Mouse (Mus musculus) kidney, embryonic 16.5 days (tissue): ENCODE results near the gene Nyap1. TPM values are rescaled to one million over a fixed set of nuclear protein-coding genes. Genes with fewer than 3 reads are reported as not detected.

ENCODE experiments used
- ATAC-seq: fragments of 200-750 bp; cut with Nextera tagmentation; 2 replicates; pipeline ENCODE4 v1.8.0; 2017; ENCODE audit warnings: moderate TSS enrichment; ENCODE audit not compliant: low FRiP score, low TSS enrichment
- H3K27ac ChIP-seq: fragments of 300-500 bp; sonication (generic); 2 replicates; pipeline ENCODE4 v1.5.1; 2014; ENCODE audit warnings: low read length
- H3K27me3 ChIP-seq: fragments of 300-500 bp; sonication (generic); 2 replicates; pipeline ENCODE4 v1.6.1; 2014; ENCODE audit warnings: low read length, control low read depth, mixed read lengths; ENCODE audit not compliant: insufficient read depth
- H3K36me3 ChIP-seq: fragments of 300-500 bp; sonication (generic); 2 replicates; pipeline ENCODE4 v1.6.1; 2014; ENCODE audit warnings: low read length, control low read depth, mixed read lengths; ENCODE audit not compliant: insufficient read depth
- H3K4me1 ChIP-seq: fragments of 300-500 bp; sonication (generic); 2 replicates; pipeline ENCODE4 v1.6.1; 2014; ENCODE audit warnings: low read length, control low read depth, mixed read lengths; ENCODE audit not compliant: insufficient read depth
- H3K4me2 ChIP-seq: fragments of 300-500 bp; sonication (generic); replicated peaks from 2 replicates; pipeline ENCODE4 v1.6.1; 2014; ENCODE audit warnings: low read depth, low read length
- H3K4me3 ChIP-seq: fragments of 300-500 bp; sonication (generic); 2 replicates; pipeline ENCODE4 v1.5.1; 2014; ENCODE audit warnings: mild to moderate bottlenecking, low read length
- H3K9ac ChIP-seq: fragments of 300-500 bp; sonication (generic); replicated peaks from 2 replicates; pipeline ENCODE4 v1.6.1; 2014; ENCODE audit warnings: low read length
- H3K9me3 ChIP-seq: fragments of 300-500 bp; sonication (generic); 2 replicates; pipeline ENCODE4 v1.6.1; 2016; ENCODE audit warnings: low read length, control low read depth
- WGBS: fragments of 180-500 bp; shearing (Covaris S2); extraction: QIAGEN DNeasy Blood & Tissue Kit; methylation state at CpG from one replicate; pipeline ENCODE4 v1.1.7; 2014; 5-methylcytosine and 5-hydroxymethylcytosine counted together
- polyA plus RNA-seq: library from polyadenylated mRNA; unstranded; fragments of >200 nt; fragmentation: Nextera tagmentation; extraction: Ambion mirVana; gene quantifications from 2 replicates; pipeline ENCODE4 v1.2.1, GENCODE M21; 2015

Nyap1 gene
- polyA plus RNA-seq, 1 experiment from 2014 or later: 2.1 TPM

GRCm38 (mm10) chr5:137684294-137685123, 56.9 kb downstream of the Nyap1 start, which contains the start of gene Agfg2:
Gene Agfg2 (minus strand): TSS chr5:137684726.
- under 1% methylated on average over 62 of the region's 62 CpGs for WGBS
- Histone ChIP-seq H3K9me3 (no peaks in the 10 kb centered on the region), H3K4me3 (peak within 1 kb of the TSS; percentile 79), H3K4me2 (peak within 1 kb of the TSS; percentile 91), H3K27me3 (no peaks in the 10 kb centered on the region), H3K36me3 (no peaks in the 10 kb centered on the region), H3K27ac (peak within 1 kb of the TSS; percentile 72), H3K4me1 (peaks cover 21% of the 10 kb centered on the region), H3K9ac (peak within 1 kb of the TSS; percentile 74)
- ATAC-seq: peak; percentile 99

- H3K27me3 ChIP-seq: no peaks in the 10 kb centered on the region
- H3K36me3 ChIP-seq: no peaks in the 10 kb centered on the region
- no peaks in the 10 kb centered on the region for H3K9me3 ChIP-seq
- 7% methylated on average over 28 of the region's 28 CpGs for WGBS
- H3K27ac ChIP-seq: peak overlapping the region; percentile 72
- H3K4me1 ChIP-seq: peaks cover 21% of the 10 kb centered on the region
- H3K9ac ChIP-seq: peak overlapping the region; percentile 74
- peak; percentile 9 for ATAC-seq
- peak overlapping the region; percentile 91 for H3K4me2 ChIP-seq
- H3K4me3 ChIP-seq: peak overlapping the region; percentile 79
Measured at GRCm38 (mm10) chr5:137683388-137684293, 57.8 kb downstream of the Nyap1 start.

- Histone ChIP-seq H3K9ac (no peak overlapping the region), H3K4me3 (peak overlapping the region; percentile 79; the same call in 1 of the 2 replicates), H3K27me3 (no peaks in the 10 kb centered on the region), H3K4me1 (peaks cover 21% of the 10 kb centered on the region), H3K4me2 (peak overlapping the region; percentile 91; the same call in 1 of the 2 replicates), H3K9me3 (no peaks in the 10 kb centered on the region), H3K27ac (no peak overlapping the region), H3K36me3 (no peaks in the 10 kb centered on the region)
- 78% methylated on average over 6 of the region's 6 CpGs for WGBS
- no peak for ATAC-seq
Measured at GRCm38 (mm10) chr5:137682526-137682925, 58.9 kb downstream of the Nyap1 start.

Other genes with a start within 250 kb of the Nyap1 start
- gene Pop7, start 239.1 kb downstream of the Nyap1 start, polyA plus RNA-seq: 51.2 and 53.0 TPM in 2 replicates
- 11.9 and 12.2 TPM in 2 replicates for gene Gigyf1, start 223.1 kb downstream of the Nyap1 start, polyA plus RNA-seq
- gene Epo, start 208.4 kb downstream of the Nyap1 start, polyA plus RNA-seq: 0.24 and 0.36 TPM in 2 replicates
- gene Gnb2, start 208.1 kb downstream of the Nyap1 start, polyA plus RNA-seq: 358 and 388 TPM in 2 replicates
- 0.40 and 0.96 TPM in 2 replicates for gene Actl6b, start 188.1 kb downstream of the Nyap1 start, polyA plus RNA-seq
- gene Tfr2, start 171.8 kb downstream of the Nyap1 start, polyA plus RNA-seq: 0.23 and 0.57 TPM in 2 replicates
- 25.2 and 28.6 TPM in 2 replicates for gene Mospd3, start 140.5 kb downstream of the Nyap1 start, polyA plus RNA-seq
- gene Pcolce, start 127.8 kb downstream of the Nyap1 start, polyA plus RNA-seq: 150 and 156 TPM in 2 replicates
- gene Fbxo24, start 112.6 kb downstream of the Nyap1 start, polyA plus RNA-seq: 0.09 and 0.13 TPM in 2 replicates
- 39.5 and 51.8 TPM in 2 replicates for gene Lrch4, start 112.5 kb downstream of the Nyap1 start, polyA plus RNA-seq
- gene Gm20605, start 112.4 kb downstream of the Nyap1 start, polyA plus RNA-seq: 18.4 and 20.9 TPM in 2 replicates
- gene Sap25, start 100.3 kb downstream of the Nyap1 start, polyA plus RNA-seq: 11.7 and 13.3 TPM in 2 replicates
- gene Irs3, start 95.9 kb downstream of the Nyap1 start, polyA plus RNA-seq: 0.94 and 1.4 TPM in 2 replicates
- 17.2 and 21.1 TPM in 2 replicates for gene Agfg2, start 56.9 kb downstream of the Nyap1 start, polyA plus RNA-seq
- gene Tsc22d4, start 4.1 kb upstream of the Nyap1 start, polyA plus RNA-seq: 126 and 129 TPM in 2 replicates
- 26.0 and 32.1 TPM in 2 replicates for gene Ppp1r35, start 37.2 kb upstream of the Nyap1 start, polyA plus RNA-seq
- 11.0 and 11.2 TPM in 2 replicates for gene Mepce, start 46.0 kb upstream of the Nyap1 start, polyA plus RNA-seq
- 24.8 and 31.8 TPM in 2 replicates for gene Zcwpw1, start 46.2 kb upstream of the Nyap1 start, polyA plus RNA-seq
- 0.67 and 2.0 TPM in 2 replicates for gene Pilra, start 94.7 kb upstream of the Nyap1 start, polyA plus RNA-seq
- gene Pilrb1, start 116.5 kb upstream of the Nyap1 start, polyA plus RNA-seq: 0.47 TPM in 1 of 2 replicates, not detected in the other
- 0.40 and 1.0 TPM in 2 replicates for gene Pilrb2, start 130.2 kb upstream of the Nyap1 start, polyA plus RNA-seq
- gene Cyp3a13, start 180.0 kb upstream of the Nyap1 start, polyA plus RNA-seq: 0.09 TPM in 1 of 2 replicates, not detected in the other
- gene Gjc3, start 221.5 kb upstream of the Nyap1 start, polyA plus RNA-seq: 0.04 TPM in 1 of 2 replicates, not detected in the other
- gene Azgp1, start 239.9 kb upstream of the Nyap1 start, polyA plus RNA-seq: not detected in 2 replicates